8 mouse cellular contexts compared by ENCODE assay signal in genomic region chr1:171222238-171223155, GRCm38 (mm10). TPM values are rescaled to one million over a fixed set of nuclear protein-coding genes. Genes with fewer than 3 reads are reported as not detected.
DNase-seq lines count a peak whose midpoint lies in the region; ATAC-seq and TF ChIP-seq lines count a peak whose summit lies in the region.

TSS of gene Tomm40l (minus strand) at chr1:171222514.

- WGBS in heart, embryonic 12.5 days = 1% methylated on average over 28 of the region's 28 CpGs
- 3% methylated on average over 28 of the region's 28 CpGs for WGBS in kidney, postnatal 0 days
- WGBS in liver, embryonic 11.5 days = 2% methylated on average over 28 of the region's 28 CpGs
- 1% methylated on average over 28 of the region's 28 CpGs for WGBS in stomach, embryonic 14.5 days

- peak within 1 kb of the TSS; percentile 67 for H3K4me3 ChIP-seq in heart, embryonic 12.5 days
- H3K4me3 ChIP-seq in kidney, postnatal 0 days (replicated peaks; ENCODE audit: low read depth, low read length) = peak within 1 kb of the TSS; percentile 49
- peak within 1 kb of the TSS; percentile 68 for H3K4me3 ChIP-seq in liver, embryonic 11.5 days (ENCODE audit: low read depth, low read length)
- peak within 1 kb of the TSS; percentile 52 for H3K4me3 ChIP-seq in stomach, embryonic 14.5 days (ENCODE audit: low read depth, low read length)

- H3K4me2 ChIP-seq in heart, embryonic 12.5 days = peak within 1 kb of the TSS; percentile 82
- H3K4me2 ChIP-seq in kidney, postnatal 0 days (ENCODE audit: low read length) = peak within 1 kb of the TSS; percentile 92
- H3K4me2 ChIP-seq in liver, embryonic 11.5 days = peak within 1 kb of the TSS; percentile 90
- H3K4me2 ChIP-seq in stomach, embryonic 14.5 days (replicated peaks; ENCODE audit: low read depth, low read length) = peak within 1 kb of the TSS; percentile 88

- DNase-seq in CD4-positive helper T cell, adult 2 months (ENCODE audit: low read depth, low spot score) = peak; percentile 99
- peak; percentile 98 for DNase-seq in brain, embryonic 18.5 days (ENCODE audit: low read depth, low spot score)
- DNase-seq in kidney, postnatal 0 days (ENCODE audit: low spot score) = peak; percentile 100
- DNase-seq in liver, embryonic 11.5 days (ENCODE audit: low spot score) = peak; percentile 84
- DNase-seq in naive thymus-derived CD4-positive, alpha-beta T cell, adult 2 months (ENCODE audit: low read depth) = peak; percentile 96

- peak within 1 kb of the TSS; percentile 74 for H3K9ac ChIP-seq in heart, embryonic 12.5 days
- peak within 1 kb of the TSS; percentile 64 for H3K9ac ChIP-seq in kidney, postnatal 0 days (ENCODE audit: low read depth, low read length)
- H3K9ac ChIP-seq in liver, embryonic 11.5 days (ENCODE audit: low read depth, low read length) = peak within 1 kb of the TSS; percentile 71
- peak within 1 kb of the TSS; percentile 39; the same call in 1 of the 2 replicates for H3K9ac ChIP-seq in stomach, embryonic 14.5 days (replicated peaks; ENCODE audit: low read depth, low read length)

- no peaks in the 10 kb centered on the region for H3K27me3 ChIP-seq in heart, embryonic 12.5 days (replicated peaks)
- H3K27me3 ChIP-seq in kidney, postnatal 0 days (ENCODE audit: insufficient read depth, low read length) = no peaks in the 10 kb centered on the region
- H3K27me3 ChIP-seq in liver, embryonic 11.5 days (replicated peaks; ENCODE audit: control insufficient read depth, insufficient read depth, low read length) = no peaks in the 10 kb centered on the region
- H3K27me3 ChIP-seq in stomach, embryonic 14.5 days (ENCODE audit: control insufficient read depth, insufficient read depth, low read length) = no peaks in the 10 kb centered on the region

- peaks cover 23% of the 10 kb centered on the region for H3K36me3 ChIP-seq in heart, embryonic 12.5 days
- peaks cover 10% of the 10 kb centered on the region for H3K36me3 ChIP-seq in kidney, postnatal 0 days (ENCODE audit: insufficient read depth, low read length)
- H3K36me3 ChIP-seq in liver, embryonic 11.5 days (ENCODE audit: control insufficient read depth, insufficient read depth, low read length) = no peaks in the 10 kb centered on the region
- peaks cover 9% of the 10 kb centered on the region for H3K36me3 ChIP-seq in stomach, embryonic 14.5 days (ENCODE audit: control insufficient read depth, insufficient read depth, low read length)

- H3K27ac ChIP-seq in heart, embryonic 12.5 days (ENCODE audit: poor library complexity, severe bottlenecking) = peak within 1 kb of the TSS; percentile 72
- peak within 1 kb of the TSS; percentile 88 for H3K27ac ChIP-seq in kidney, postnatal 0 days
- peak within 1 kb of the TSS; percentile 88 for H3K27ac ChIP-seq in liver, embryonic 11.5 days (ENCODE audit: low read depth, low read length)
- peak within 1 kb of the TSS; percentile 85 for H3K27ac ChIP-seq in stomach, embryonic 14.5 days (ENCODE audit: low read length)

- ATAC-seq in erythroid progenitor cell, adult 5-6 weeks (replicated peaks; ENCODE audit: low FRiP score, poor library complexity, severe bottlenecking) = peak; percentile 93
- peak; percentile 97 for ATAC-seq in heart, embryonic 12.5 days (ENCODE audit: insufficient number of reproducible peaks, low FRiP score)
- ATAC-seq in kidney, postnatal 0 days (replicated peaks; ENCODE audit: low FRiP score, low read depth) = peak; percentile 98
- peak; percentile 96 for ATAC-seq in liver, embryonic 11.5 days (replicated peaks; ENCODE audit: low FRiP score)
- peak; percentile 98 for ATAC-seq in stomach, embryonic 14.5 days (ENCODE audit: insufficient number of reproducible peaks, insufficient read depth, low FRiP score, low read depth)

- H3K9me3 ChIP-seq in heart, embryonic 12.5 days (replicated peaks) = no peaks in the 10 kb centered on the region
- no peaks in the 10 kb centered on the region for H3K9me3 ChIP-seq in kidney, postnatal 0 days (replicated peaks; ENCODE audit: low read length)
- no peaks in the 10 kb centered on the region for H3K9me3 ChIP-seq in liver, embryonic 11.5 days (ENCODE audit: control insufficient read depth, low read length)
- no peaks in the 10 kb centered on the region for H3K9me3 ChIP-seq in stomach, embryonic 14.5 days (ENCODE audit: control insufficient read depth, low read depth, low read length)

- H3K4me1 ChIP-seq in heart, embryonic 12.5 days (replicated peaks) = peaks cover 9% of the 10 kb centered on the region
- H3K4me1 ChIP-seq in kidney, postnatal 0 days (replicated peaks; ENCODE audit: insufficient read depth, low read length) = peaks cover 11% of the 10 kb centered on the region
- peaks cover 10% of the 10 kb centered on the region for H3K4me1 ChIP-seq in liver, embryonic 11.5 days (replicated peaks; ENCODE audit: control insufficient read depth, insufficient read depth, low read length)
- peaks cover 7% of the 10 kb centered on the region for H3K4me1 ChIP-seq in stomach, embryonic 14.5 days (ENCODE audit: control insufficient read depth, insufficient read depth, low read length)

- peak; percentile 84 for TF ChIP-seq CTCF in kidney, postnatal 0 days (IDR thresholded peaks at IDR 0.05; ENCODE audit: low read depth)

RNA-seq across cellular contexts. Expression of gene Tomm40l, which starts in this region (rescaled TPM):
- total RNA-seq in erythroid progenitor cell, adult 5-6 weeks (2015; ENCODE audit: low replicate concordance) = 1.1 and 4.2 TPM in 2 replicates
- total RNA-seq in erythroid progenitor cell, adult 5-6 weeks (2017; ENCODE audit: low replicate concordance) = 4.0 and 4.1 TPM in 2 replicates
- 41.8 and 43.3 TPM in 2 replicates for polyA plus RNA-seq in heart, embryonic 12.5 days (2016; fragmentation: Nextera tagmentation; extraction: Ambion mirVana)
- 32.3 and 32.4 TPM in 2 replicates for polyA plus RNA-seq in kidney, postnatal 0 days (2015; fragmentation: Nextera tagmentation; extraction: Ambion mirVana)
- 32.3 and 32.4 TPM in 2 replicates for polyA plus RNA-seq in liver, embryonic 11.5 days (2014; fragmentation: Nextera tagmentation; extraction: Ambion mirVana)
- 25.0 and 28.2 TPM in 2 replicates for polyA plus RNA-seq in stomach, embryonic 14.5 days (2014; fragmentation: Nextera tagmentation; extraction: Ambion mirVana)

Comparison
In these comparisons a context has a peak if more than half of its experiments do, and no peak if none do; other contexts are left out.
1. Peak in every context shown above with its lines: DNase-seq, ATAC-seq, H3K4me3 ChIP-seq and H3K27ac ChIP-seq.